Mouse (Mus musculus) midbrain, embryonic 15.5 days (tissue): Measurements from ENCODE around the gene Stim2. TPM values are rescaled to one million over a fixed set of nuclear protein-coding genes. Genes with fewer than 3 reads are reported as not detected.
A peak's percentile ranks its signal among the peaks of the same experiment; 100 is the strongest.

Source experiments
- ATAC-seq: fragments of 200-750 bp; cut with Nextera tagmentation; replicated peaks from 2 replicates; pipeline ENCODE4 v1.8.0; 2017; ENCODE audit warnings: moderate TSS enrichment
- H3K27ac ChIP-seq: fragments of 300-500 bp; sonication (generic); 2 replicates; pipeline ENCODE4 v1.5.1; 2015; ENCODE audit warnings: mild to moderate bottlenecking, inconsistent platforms
- H3K27me3 ChIP-seq: fragments of 300-500 bp; sonication (generic); replicated peaks from 2 replicates; pipeline ENCODE4 v1.6.1; 2015; ENCODE audit warnings: inconsistent platforms
- H3K36me3 ChIP-seq: fragments of 300-500 bp; sonication (generic); replicated peaks from 2 replicates; pipeline ENCODE4 v1.6.1; 2015; ENCODE audit warnings: inconsistent platforms
- H3K4me1 ChIP-seq: fragments of 300-500 bp; sonication (generic); 2 replicates; pipeline ENCODE4 v1.6.1; 2015; ENCODE audit warnings: inconsistent platforms
- H3K4me2 ChIP-seq: fragments of 300-500 bp; sonication (generic); 2 replicates; pipeline ENCODE4 v1.6.1; 2015; ENCODE audit warnings: inconsistent platforms, mild to moderate bottlenecking, moderate library complexity
- H3K4me3 ChIP-seq: fragments of 300-500 bp; sonication (generic); 2 replicates; pipeline ENCODE4 v1.5.1; 2015; ENCODE audit warnings: mild to moderate bottlenecking, inconsistent platforms
- H3K9ac ChIP-seq: fragments of 300-500 bp; sonication (generic); 2 replicates; pipeline ENCODE4 v1.6.1; 2015; ENCODE audit warnings: mild to moderate bottlenecking, inconsistent platforms
- H3K9me3 ChIP-seq: fragments of 300-500 bp; sonication (generic); 2 replicates; pipeline ENCODE4 v1.6.1; 2016; ENCODE audit warnings: inconsistent platforms
- WGBS: fragments of 180-500 bp; shearing (Covaris S2); methylation state at CpG from one replicate; pipeline ENCODE4 v1.1.7; 2015; ENCODE audit warnings: mixed read lengths; 5-methylcytosine and 5-hydroxymethylcytosine counted together
- polyA plus RNA-seq: library from polyadenylated mRNA; unstranded; fragments of >200 nt; fragmentation: Nextera tagmentation; extraction: Ambion mirVana; gene quantifications from 2 replicates; pipeline ENCODE4 v1.2.1, GENCODE M21; 2015

The Stim2 gene
- polyA plus RNA-seq, 1 experiment from 2014 or later = 27.2 TPM

DNA sequence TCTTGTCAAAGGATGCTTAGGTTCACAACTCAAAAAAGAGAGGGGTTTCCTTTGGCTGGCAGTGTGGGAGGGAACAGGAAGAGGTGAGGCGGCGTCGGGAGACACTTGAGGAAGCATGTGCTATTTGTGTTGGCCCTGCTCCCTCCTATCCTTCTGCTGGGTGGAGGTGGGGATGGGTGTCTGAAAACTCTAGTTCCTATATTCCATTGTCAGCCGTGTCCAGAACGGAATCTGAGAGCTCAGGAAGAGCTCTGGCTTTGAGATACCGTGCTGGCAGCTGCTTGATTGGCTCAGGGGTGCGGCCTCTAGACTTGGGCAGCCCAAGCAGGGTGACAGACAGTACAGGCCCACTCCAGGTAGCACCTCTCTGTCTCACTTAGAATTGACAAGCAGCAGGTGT lies 28.1 kb upstream of the Stim2 start:
- Histone ChIP-seq H3K4me3 (no peak overlapping the region), H3K4me2 (no peak overlapping the region), H3K27ac (no peak overlapping the region), H3K36me3 (no peaks in the 10 kb centered on the region), H3K9me3 (no peaks in the 10 kb centered on the region), H3K4me1 (no peaks in the 10 kb centered on the region), H3K9ac (no peak overlapping the region), H3K27me3 (no peaks in the 10 kb centered on the region)
- WGBS = 85% methylated on average over 7 of the region's 7 CpGs
- ATAC-seq = no peak

DNA sequence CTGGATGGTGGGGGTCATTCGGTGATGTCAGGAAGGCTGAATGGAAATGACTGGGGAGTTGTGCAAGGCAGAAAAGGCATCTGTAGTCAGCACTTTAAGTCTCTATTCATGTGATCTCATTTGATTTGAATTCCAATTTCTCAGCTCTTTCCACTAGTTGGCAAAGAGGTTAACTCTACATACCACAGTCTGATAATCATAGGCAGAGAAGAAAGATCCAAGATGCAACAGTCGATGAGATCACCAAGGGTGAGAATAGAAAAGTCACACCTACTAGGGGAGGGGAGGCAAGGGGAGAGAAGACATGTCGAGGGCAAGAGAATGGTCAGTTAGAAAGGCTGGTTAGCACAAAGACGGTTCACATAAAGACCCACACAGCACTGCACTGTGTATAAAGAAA lies 27.1 kb upstream of the Stim2 start:
- H3K4me3 ChIP-seq = no peak overlapping the region
- H3K4me2 ChIP-seq = no peak overlapping the region
- H3K27me3 ChIP-seq = no peaks in the 10 kb centered on the region
- ATAC-seq = no peak
- no peak overlapping the region for H3K9ac ChIP-seq
- H3K4me1 ChIP-seq = no peaks in the 10 kb centered on the region
- no peaks in the 10 kb centered on the region for H3K9me3 ChIP-seq
- 88% methylated on average over 4 of the region's 4 CpGs for WGBS
- no peak overlapping the region for H3K27ac ChIP-seq
- H3K36me3 ChIP-seq = no peaks in the 10 kb centered on the region

DNA sequence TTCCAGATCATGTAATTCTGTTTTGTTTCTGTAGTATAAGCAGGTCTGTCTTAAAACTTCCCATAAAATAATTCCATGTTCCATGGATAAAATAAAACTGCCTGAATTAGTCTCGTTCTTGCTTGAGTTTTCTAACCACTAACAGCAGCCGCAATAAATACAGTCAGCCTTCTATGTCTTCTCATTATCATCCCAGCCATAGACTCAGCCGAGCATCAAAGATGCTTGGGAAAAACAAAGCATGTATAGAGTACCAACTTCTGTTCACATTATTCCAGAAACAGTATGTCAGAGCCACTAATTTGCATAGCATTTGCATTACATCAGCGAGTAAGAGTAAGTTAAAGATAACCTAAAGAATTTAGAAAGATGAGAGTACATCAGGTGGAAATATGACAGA lies 25.4 kb upstream of the Stim2 start:
- ATAC-seq = no peak
- Histone ChIP-seq H3K4me1 (no peaks in the 10 kb centered on the region), H3K4me2 (no peak overlapping the region), H3K9ac (no peak overlapping the region), H3K27ac (no peak overlapping the region), H3K36me3 (no peaks in the 10 kb centered on the region), H3K4me3 (no peak overlapping the region), H3K27me3 (no peaks in the 10 kb centered on the region), H3K9me3 (no peaks in the 10 kb centered on the region)
- WGBS = 68% methylated on average over 4 of the region's 4 CpGs

DNA sequence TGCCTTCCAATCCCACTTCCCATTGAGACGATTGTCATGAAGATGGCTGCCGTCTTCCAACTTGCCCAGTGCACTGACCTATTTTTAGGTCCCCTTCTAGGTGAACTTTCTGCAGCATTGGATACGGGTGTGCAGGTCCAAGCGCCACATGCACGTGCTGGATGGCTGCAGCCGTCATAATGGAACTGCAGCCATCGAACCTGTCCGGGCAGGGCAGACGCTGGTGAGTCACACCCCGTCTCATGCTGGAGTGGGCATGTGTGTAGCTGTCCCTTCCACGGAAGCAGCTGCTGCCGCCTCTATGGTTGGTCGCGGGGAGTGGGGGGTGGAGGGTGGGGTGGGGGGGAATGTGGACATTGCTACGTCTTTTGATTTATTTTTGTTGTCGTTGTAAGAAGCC lies 21.8 kb upstream of the Stim2 start:
- Histone ChIP-seq H3K9me3 (no peaks in the 10 kb centered on the region), H3K4me2 (no peak overlapping the region), H3K4me1 (no peaks in the 10 kb centered on the region), H3K36me3 (no peaks in the 10 kb centered on the region), H3K9ac (no peak overlapping the region), H3K4me3 (no peak overlapping the region), H3K27ac (no peak overlapping the region), H3K27me3 (no peaks in the 10 kb centered on the region)
- WGBS = 94% methylated on average over 16 of the region's 16 CpGs
- no peak for ATAC-seq

DNA sequence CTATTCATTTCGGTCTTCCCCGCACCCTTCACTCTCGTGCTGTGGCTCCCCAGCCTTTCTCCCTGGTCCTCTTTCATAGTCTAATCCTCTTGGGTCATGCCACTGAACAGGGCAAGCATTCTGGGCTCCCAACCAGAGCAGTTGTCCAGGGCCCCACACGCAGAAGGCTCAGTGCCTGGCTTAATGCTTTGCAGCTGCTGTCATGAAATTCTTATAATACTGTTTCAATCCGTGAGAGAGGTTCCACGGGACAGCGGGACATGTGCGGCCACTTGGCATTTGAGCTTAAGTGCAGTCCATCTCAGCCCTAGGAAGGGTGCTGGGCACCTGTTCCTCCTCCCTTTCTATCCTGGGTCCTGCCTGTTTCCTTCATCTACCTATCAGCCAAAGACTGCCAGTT lies 21.2 kb upstream of the Stim2 start:
- no peak for ATAC-seq
- Histone ChIP-seq H3K9ac (no peak overlapping the region), H3K4me1 (no peaks in the 10 kb centered on the region), H3K4me2 (no peak overlapping the region), H3K9me3 (no peaks in the 10 kb centered on the region), H3K4me3 (no peak overlapping the region), H3K27ac (no peak overlapping the region), H3K36me3 (no peaks in the 10 kb centered on the region), H3K27me3 (no peaks in the 10 kb centered on the region)
- WGBS = 84% methylated on average over 8 of the region's 8 CpGs

DNA sequence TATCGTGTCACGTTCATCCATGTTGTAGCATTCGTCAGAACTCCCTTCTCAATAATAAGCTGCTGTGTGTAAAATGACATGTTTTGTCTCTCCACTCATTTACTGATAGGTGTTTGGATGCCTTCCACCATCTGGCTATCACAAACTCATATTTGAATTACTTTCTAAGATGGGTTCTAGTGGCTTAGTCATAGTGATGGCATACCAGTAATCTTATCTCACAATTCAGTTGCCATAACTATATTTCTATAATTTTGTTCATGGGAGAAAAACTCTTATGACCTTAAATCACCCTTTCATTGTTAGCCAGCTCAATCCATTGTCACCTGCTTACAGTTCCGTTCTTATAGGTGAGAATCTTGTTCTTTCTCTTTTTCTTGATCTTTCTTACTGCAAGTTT lies 14.9 kb upstream of the Stim2 start:
- H3K9me3 ChIP-seq = no peaks in the 10 kb centered on the region
- H3K27ac ChIP-seq = no peak overlapping the region
- no peak overlapping the region for H3K4me3 ChIP-seq
- H3K4me2 ChIP-seq = no peak overlapping the region
- H3K4me1 ChIP-seq = no peaks in the 10 kb centered on the region
- no peaks in the 10 kb centered on the region for H3K36me3 ChIP-seq
- no peak overlapping the region for H3K9ac ChIP-seq
- 90% methylated on average over 4 of the region's 4 CpGs for WGBS
- ATAC-seq = no peak
- no peaks in the 10 kb centered on the region for H3K27me3 ChIP-seq

DNA sequence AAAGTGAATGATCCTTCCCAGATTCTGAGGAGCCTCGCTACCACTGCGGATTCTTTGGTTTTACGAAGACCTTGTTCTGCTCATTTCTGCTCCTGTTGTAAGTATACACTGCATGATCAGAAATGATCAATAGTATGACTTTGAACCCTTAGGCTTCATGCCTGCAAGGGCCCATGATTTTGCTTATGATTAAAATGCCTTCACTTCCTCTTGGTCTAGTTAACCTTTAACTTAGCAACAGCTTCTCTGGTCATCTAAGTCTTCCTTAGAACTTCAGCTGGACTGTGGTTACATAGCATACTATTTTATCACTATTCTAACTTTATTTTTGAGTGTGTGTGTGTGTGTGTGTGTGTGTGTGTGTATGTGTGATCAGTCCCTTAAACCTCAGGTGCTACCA lies 12.7 kb upstream of the Stim2 start:
- Histone ChIP-seq H3K4me2 (no peak overlapping the region), H3K9ac (no peak overlapping the region), H3K4me3 (no peak overlapping the region), H3K27ac (no peak overlapping the region), H3K4me1 (no peaks in the 10 kb centered on the region), H3K9me3 (no peaks in the 10 kb centered on the region), H3K36me3 (no peaks in the 10 kb centered on the region), H3K27me3 (no peaks in the 10 kb centered on the region; the same call in 1 of the 2 replicates)
- WGBS = 96% methylated on average over 3 of the region's 3 CpGs
- ATAC-seq = no peak

DNA sequence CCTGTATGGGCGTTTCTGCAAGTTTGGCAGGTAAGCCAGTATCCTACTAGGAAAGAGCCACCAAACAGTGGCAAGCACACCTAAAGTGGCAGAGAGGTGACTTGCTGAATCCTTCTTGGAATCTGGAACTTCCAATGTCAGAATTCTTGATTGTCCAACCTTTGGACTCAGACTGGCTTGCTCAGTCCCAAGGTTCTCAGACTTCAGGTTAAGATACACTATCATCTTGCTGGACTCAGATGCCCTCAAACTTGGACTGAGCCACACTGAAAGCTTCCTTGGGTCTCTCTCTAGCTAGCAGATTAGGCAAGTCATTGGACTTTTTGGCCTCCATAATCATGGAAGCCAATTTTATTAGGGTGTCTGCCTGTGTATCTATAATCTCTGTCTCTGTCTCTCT lies 10.8 kb upstream of the Stim2 start:
- no peak for ATAC-seq
- Histone ChIP-seq H3K4me1 (no peaks in the 10 kb centered on the region), H3K27me3 (no peaks in the 10 kb centered on the region; the same call in 1 of the 2 replicates), H3K4me2 (no peak overlapping the region), H3K27ac (no peak overlapping the region), H3K9ac (no peak overlapping the region), H3K4me3 (no peak overlapping the region), H3K9me3 (no peaks in the 10 kb centered on the region), H3K36me3 (no peaks in the 10 kb centered on the region)
- 78% methylated on average over 1 of the region's 1 CpGs for WGBS

DNA sequence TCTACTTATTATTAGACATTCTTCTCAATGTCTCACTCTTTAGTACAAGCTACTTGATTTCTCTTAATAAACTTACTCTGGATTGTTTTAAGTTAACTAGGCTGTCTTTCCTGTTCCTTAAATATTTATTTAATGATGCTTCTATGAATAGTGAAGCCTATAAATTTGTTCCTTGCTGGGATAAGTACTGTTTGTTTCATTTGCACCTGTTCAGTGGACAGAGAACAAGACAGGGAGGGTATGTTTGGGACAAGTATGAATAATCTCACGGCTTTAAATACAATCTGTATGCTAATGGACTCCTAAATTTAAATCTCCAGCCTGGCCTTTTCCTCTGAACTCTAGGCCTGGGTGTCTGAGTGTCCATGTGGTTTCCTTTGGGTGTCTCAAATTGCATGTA lies 10.2 kb upstream of the Stim2 start:
- Histone ChIP-seq H3K4me3 (no peak overlapping the region), H3K27me3 (no peaks in the 10 kb centered on the region; the same call in 1 of the 2 replicates), H3K9ac (no peak overlapping the region), H3K36me3 (no peaks in the 10 kb centered on the region), H3K27ac (no peak overlapping the region), H3K4me1 (no peaks in the 10 kb centered on the region), H3K4me2 (no peak overlapping the region), H3K9me3 (no peaks in the 10 kb centered on the region)
- ATAC-seq = no peak
- 71% methylated on average over 1 of the region's 1 CpGs for WGBS

DNA sequence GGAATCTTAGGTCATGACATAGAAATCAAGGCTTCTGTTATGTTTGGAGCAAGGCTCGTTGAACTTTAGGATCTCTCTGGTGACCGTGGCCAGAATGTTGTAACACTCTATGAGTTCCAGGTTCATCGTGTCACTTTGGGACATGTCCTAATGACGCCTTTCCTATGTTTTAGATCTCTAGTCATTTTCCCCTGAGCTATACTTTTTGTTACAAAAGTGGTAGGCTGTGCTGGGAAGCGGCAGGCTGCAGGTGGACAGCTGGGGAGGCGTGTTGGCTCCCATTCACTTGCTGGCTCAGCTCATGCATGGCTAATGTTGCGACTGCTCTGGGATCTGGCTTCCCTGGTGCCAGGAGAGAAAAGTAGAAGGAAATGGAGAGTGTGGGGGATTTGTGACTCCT lies 5.7 kb upstream of the Stim2 start:
- WGBS = 47% methylated on average over 7 of the region's 7 CpGs
- peaks cover 12% of the 10 kb centered on the region for H3K4me1 ChIP-seq
- ATAC-seq = no peak
- no peak overlapping the region for H3K4me3 ChIP-seq
- H3K36me3 ChIP-seq = no peaks in the 10 kb centered on the region
- no peak overlapping the region for H3K9ac ChIP-seq
- no peak overlapping the region for H3K4me2 ChIP-seq
- no peak overlapping the region for H3K27ac ChIP-seq
- H3K9me3 ChIP-seq = no peaks in the 10 kb centered on the region
- no peaks in the 10 kb centered on the region; the same call in none of the 2 replicates for H3K27me3 ChIP-seq

DNA sequence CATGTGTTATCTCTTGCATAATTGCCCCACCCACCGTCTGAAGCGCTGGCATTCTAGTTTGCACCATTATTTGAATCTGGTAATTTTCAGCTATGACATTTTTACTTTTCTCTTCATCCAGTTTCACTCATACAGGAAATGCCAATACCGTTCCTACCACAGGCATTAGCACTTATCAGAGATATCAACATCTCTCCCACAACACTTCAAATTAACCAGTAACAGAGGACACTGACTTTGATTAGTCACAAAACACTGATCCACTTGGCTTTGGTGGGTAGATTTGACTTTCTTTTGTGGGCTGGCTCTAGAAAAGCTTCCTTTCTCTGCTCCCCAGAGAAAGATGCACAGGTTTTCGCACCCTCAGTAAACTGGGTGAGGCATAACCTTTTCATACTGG lies 3.7 kb upstream of the Stim2 start:
- no peaks in the 10 kb centered on the region for H3K9me3 ChIP-seq
- no peak overlapping the region for H3K27ac ChIP-seq
- H3K4me2 ChIP-seq = peak overlapping the region; percentile 92; the same call in 1 of the 2 replicates
- H3K4me1 ChIP-seq = peaks cover 18% of the 10 kb centered on the region
- H3K4me3 ChIP-seq = no peak overlapping the region
- no peaks in the 10 kb centered on the region; the same call in none of the 2 replicates for H3K27me3 ChIP-seq
- WGBS = 73% methylated on average over 4 of the region's 4 CpGs
- H3K36me3 ChIP-seq = no peaks in the 10 kb centered on the region
- H3K9ac ChIP-seq = no peak overlapping the region
- ATAC-seq = no peak

DNA sequence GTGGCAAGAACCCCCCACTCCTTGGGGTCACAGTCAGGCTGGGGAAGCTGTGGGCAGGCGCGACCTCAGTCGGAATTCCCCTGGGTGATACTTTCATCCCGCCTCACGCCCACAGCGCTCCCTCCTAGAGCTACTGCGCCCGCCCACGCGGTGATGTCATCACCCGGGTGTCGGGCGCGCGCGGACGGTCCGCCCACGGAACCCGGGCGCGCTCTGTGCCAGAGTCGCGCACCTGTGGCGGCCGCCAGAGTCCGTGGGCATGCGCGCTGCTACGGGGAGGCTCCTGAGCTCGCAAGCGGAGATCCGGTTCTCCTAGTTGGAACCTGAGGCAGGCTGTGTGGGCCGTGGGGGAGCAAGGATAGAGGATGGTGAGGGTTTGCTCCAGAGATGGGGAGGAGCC lies 3.0 kb upstream of the Stim2 start:
- peak; percentile 37 for ATAC-seq
- H3K27ac ChIP-seq = peak overlapping the region; percentile 52; the same call in 1 of the 2 replicates
- H3K4me1 ChIP-seq = peaks cover 25% of the 10 kb centered on the region
- H3K9me3 ChIP-seq = no peaks in the 10 kb centered on the region
- H3K27me3 ChIP-seq = no peaks in the 10 kb centered on the region; the same call in 1 of the 2 replicates
- peak overlapping the region; percentile 50 for H3K4me3 ChIP-seq
- H3K36me3 ChIP-seq = no peaks in the 10 kb centered on the region
- WGBS = under 1% methylated on average over 34 of the region's 34 CpGs
- H3K4me2 ChIP-seq = peak overlapping the region; percentile 92
- peak overlapping the region; percentile 45; the same call in 1 of the 2 replicates for H3K9ac ChIP-seq

DNA sequence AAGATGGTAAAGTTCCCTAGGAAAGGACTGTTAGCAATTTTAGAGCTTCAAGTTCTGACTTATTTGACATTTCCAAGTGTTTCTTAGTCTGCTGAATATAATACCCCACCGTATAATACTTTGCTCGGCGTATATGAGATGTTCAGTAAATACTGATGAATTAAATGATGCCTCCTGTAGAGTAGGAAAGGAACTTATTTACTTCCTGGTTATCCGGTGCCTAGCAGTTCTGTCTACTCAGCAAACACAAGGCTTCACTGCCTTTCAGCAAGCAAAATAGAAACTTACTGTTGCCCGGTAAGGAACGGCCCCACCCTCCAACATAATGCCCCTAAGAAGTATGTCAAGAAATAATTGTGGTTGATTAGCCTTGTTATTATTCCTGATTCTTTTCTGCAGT lies 1.5 kb upstream of the Stim2 start:
- Histone ChIP-seq H3K36me3 (no peaks in the 10 kb centered on the region), H3K27ac (no peak overlapping the region), H3K9me3 (no peaks in the 10 kb centered on the region), H3K4me1 (peaks cover 33% of the 10 kb centered on the region), H3K27me3 (no peaks in the 10 kb centered on the region; the same call in 1 of the 2 replicates), H3K9ac (no peak overlapping the region), H3K4me3 (no peak overlapping the region), H3K4me2 (no peak overlapping the region)
- 90% methylated on average over 6 of the region's 6 CpGs for WGBS
- ATAC-seq = no peak
